ENCODE assay signal across 8 mouse cellular contexts in the genomic region with DNA sequence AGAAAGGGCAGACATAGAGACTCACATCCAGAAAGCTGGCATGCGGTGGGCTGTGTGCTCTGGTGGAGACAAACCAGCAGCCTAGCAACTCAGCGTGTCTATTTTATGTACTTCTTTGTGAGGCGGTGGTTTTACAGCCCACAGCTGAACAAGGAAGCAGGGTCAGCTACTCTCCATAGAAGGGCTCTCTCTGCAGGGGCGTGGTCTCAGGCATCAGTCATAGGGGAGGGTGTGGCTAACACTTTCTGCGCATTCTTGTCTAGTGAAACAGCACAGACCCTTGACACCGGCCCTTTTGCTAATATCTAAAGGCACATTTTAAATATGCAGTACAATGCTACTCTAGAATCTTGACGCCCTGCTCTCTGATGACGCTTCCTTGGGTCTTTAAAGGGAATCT.
DNase-seq lines count a peak whose midpoint lies in the region; ATAC-seq lines count a peak whose summit lies in the region.

No protein-coding gene starts in this region.

- peak; percentile 16 for DNase-seq in embryo, embryonic 10 days (ENCODE audit: low spot score)
- DNase-seq in embryo, embryonic 9.5 days (ENCODE audit: extremely low spot score): no peak
- peak; percentile 7 for DNase-seq in thymus, postnatal 14 days
- DNase-seq in thymus, adult 18-20 months: no peak
- peak; percentile 35 for DNase-seq in lung, postnatal 36 days
- DNase-seq in gastrocnemius, adult 8-10 months (ENCODE audit: low spot score in 2 of 2): no peak

- no peaks in the 10 kb centered on the region for H3K4me1 ChIP-seq in stomach, embryonic 16.5 days (ENCODE audit: control insufficient read depth, insufficient read depth, low read length)
- H3K4me1 ChIP-seq in hindbrain, embryonic 12.5 days: 0 out of 2 replicates have a peak, but pooled peaks cover 3% of the 10 kb centered on the region

- H3K4me2 ChIP-seq in stomach, embryonic 16.5 days (ENCODE audit: low read depth, low read length): no peak overlapping the region
- H3K4me2 ChIP-seq in hindbrain, embryonic 12.5 days (replicated peaks): no peak overlapping the region

- no peaks in the 10 kb centered on the region for H3K27me3 ChIP-seq in stomach, embryonic 16.5 days (ENCODE audit: control insufficient read depth, insufficient read depth, low read length)
- H3K27me3 ChIP-seq in hindbrain, embryonic 12.5 days: no peaks in the 10 kb centered on the region

- 70% methylated on average over 8 of the region's 8 CpGs for WGBS in stomach, embryonic 16.5 days
- WGBS in hindbrain, embryonic 12.5 days: 84% methylated on average over 8 of the region's 8 CpGs

- no peak overlapping the region for H3K4me3 ChIP-seq in stomach, embryonic 16.5 days (replicated peaks; ENCODE audit: low read length)
- H3K4me3 ChIP-seq in hindbrain, embryonic 12.5 days: no peak overlapping the region

- H3K9ac ChIP-seq in stomach, embryonic 16.5 days (ENCODE audit: low read length): no peak overlapping the region
- H3K9ac ChIP-seq in hindbrain, embryonic 12.5 days: no peak overlapping the region

- no peaks in the 10 kb centered on the region for H3K9me3 ChIP-seq in stomach, embryonic 16.5 days (replicated peaks; ENCODE audit: control insufficient read depth, low read length)
- H3K9me3 ChIP-seq in hindbrain, embryonic 12.5 days (replicated peaks): no peaks in the 10 kb centered on the region

- ATAC-seq in stomach, embryonic 16.5 days (ENCODE audit: insufficient read depth, low FRiP score): peak; percentile 50; the same call in 1 of the 2 replicates
- no peak for ATAC-seq in hindbrain, embryonic 12.5 days (ENCODE audit: low FRiP score)

- H3K27ac ChIP-seq in stomach, embryonic 16.5 days (ENCODE audit: low read length): no peak overlapping the region
- H3K27ac ChIP-seq in hindbrain, embryonic 12.5 days: no peak overlapping the region

- no peaks in the 10 kb centered on the region for H3K36me3 ChIP-seq in stomach, embryonic 16.5 days (ENCODE audit: control insufficient read depth, insufficient read depth, low read length)
- no peaks in the 10 kb centered on the region for H3K36me3 ChIP-seq in hindbrain, embryonic 12.5 days

Comparison
In these comparisons a context has a peak if more than half of its experiments do, and no peak if none do; other contexts are left out.
1. DNase-seq: peak in embryo, embryonic 10 days (single experiment), thymus, postnatal 14 days (single experiment) and lung, postnatal 36 days (single experiment); none in embryo, embryonic 9.5 days (single experiment), thymus, adult 18-20 months (0 of 2) and gastrocnemius, adult 8-10 months (0 of 2).